Mouse (Mus musculus) mouse embryonic stem cell (cell line): ENCODE results near the gene Grtp1.

ENCODE experiments used
- in situ Hi-C, 2 experiments: fragments of 300-500 bp; cut with MboI; formaldehyde crosslinking; loops; 1 replicate in 1 of 2; 3 replicates in 1 of 2; pipeline ENCODE4 v1.14.3; 2019 to 2020; ENCODE audit warnings: low sequenced_read_pairs in 2 of 2, low pct_unique_long_range_greater_than_20kb in 1 of 2, mixed read lengths in 1 of 2; ENCODE audit not compliant: unreplicated experiment in 1 of 2

Grtp1 gene

DNA sequence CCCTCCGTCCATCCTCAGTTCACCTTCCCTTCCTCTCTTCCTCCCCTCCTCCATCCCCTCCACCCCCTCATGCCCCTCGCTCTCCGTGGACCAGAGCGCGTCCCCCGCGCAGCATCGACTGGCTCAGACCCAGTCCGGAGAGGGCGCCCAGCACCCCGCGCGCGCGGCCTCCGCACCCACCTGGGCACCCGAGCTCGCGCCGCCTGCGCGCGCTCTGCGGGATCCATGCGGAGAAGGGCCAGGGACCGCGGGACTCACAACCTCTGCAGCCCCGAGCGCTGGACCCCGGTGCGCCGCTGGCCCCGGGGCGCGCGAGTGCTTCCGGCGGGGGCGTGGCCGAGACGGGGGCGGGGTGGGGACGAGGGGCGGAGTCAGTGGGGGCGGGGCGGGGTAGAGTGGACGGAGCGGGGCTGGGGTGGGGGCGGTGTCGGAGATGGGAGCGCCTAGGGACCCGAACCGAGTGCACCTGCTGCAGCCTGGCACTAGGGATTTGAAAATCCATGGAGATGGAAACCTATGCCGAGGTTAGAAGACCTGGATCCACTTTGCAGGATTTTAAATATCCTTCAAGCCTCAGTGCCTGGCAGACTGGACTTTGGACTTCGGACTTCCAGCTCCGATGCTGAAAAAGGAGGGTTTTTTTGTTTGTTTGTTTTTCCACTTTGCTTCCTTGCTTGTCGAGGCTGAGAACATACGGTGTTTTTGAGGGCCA lies at the start of gene Grtp1:
TSS of gene Grtp1 (minus strand) at position 320 of the 712 bp plus-strand sequence.
- in situ Hi-C loops, result no loop called here

- in situ Hi-C loops, result no loop called here
Observed at GRCm38 (mm10) chr8:13244343-13244880, 44.0 kb upstream of the Grtp1 start.

DNA sequence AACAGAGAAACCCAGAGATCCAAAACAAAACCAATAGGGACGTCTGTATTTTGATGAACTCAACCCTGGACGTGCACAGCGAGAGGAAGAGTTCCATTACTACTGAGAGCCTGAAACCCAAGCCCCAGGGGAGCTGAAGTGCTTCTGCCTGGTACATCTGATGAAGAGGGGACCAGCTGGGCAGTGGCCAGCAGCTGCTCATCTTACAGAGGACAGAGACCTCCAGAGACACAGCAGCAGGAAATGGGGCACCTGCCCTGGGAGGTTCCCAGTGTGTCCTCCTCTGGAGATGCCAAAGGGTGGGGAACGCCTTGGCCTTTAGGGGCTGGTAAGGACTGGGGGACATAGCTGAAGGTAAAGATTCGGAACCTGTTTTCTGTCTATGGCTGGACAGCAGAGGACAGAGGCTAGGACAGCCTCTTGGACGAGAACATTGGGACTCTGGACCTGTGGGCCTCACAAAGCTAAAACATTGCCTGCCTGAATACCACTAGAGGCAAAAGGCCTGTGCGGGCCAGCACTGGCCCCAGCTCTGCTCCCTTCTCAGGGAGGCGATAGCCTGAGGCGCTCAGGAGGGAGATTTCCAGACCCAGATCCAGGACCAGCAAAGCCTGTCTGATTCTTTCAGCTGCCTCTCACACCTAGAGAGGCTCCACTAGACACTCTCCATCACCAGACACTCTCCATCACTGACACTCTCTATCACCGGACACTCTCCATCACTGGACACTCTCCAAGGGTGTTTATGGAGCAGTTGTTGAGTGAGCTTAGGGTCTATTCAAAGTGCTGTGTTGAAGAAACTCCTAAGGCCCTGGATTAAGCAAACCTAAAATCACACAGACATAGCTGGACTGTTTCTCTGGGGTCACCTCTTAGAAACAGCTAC lies 42.8 kb upstream of the Grtp1 start:
- in situ Hi-C loops, result no loop called here

- in situ Hi-C loops, result no loop called here
Observed at GRCm38 (mm10) chr8:13240691-13241090, 40.3 kb upstream of the Grtp1 start.

- in situ Hi-C loops, result no loop called here
Observed at GRCm38 (mm10) chr8:13240055-13240454, 39.6 kb upstream of the Grtp1 start.

DNA sequence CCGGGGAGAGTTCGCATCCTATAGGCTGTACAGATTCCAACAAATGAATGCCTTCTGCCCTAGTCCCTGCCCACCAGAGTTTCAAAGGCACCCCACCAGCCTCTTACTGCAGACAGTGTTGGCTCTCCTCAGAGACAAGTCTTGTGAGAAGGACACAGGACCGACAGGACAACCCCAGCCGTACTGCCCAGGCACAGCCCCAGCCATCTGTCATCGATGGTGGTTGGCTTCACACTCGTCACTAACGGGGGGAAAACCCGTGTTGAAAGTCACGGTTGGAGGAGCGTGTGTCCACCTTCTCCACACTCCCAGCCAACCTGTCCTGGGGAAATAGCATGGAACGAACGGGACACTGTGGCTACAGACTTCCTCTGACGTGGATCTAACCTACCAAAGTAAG lies 34.4 kb upstream of the Grtp1 start:
- in situ Hi-C loops, result no loop called here

- in situ Hi-C loops, result no loop called here
Observed at GRCm38 (mm10) chr8:13230471-13230870, 30.1 kb upstream of the Grtp1 start.

DNA sequence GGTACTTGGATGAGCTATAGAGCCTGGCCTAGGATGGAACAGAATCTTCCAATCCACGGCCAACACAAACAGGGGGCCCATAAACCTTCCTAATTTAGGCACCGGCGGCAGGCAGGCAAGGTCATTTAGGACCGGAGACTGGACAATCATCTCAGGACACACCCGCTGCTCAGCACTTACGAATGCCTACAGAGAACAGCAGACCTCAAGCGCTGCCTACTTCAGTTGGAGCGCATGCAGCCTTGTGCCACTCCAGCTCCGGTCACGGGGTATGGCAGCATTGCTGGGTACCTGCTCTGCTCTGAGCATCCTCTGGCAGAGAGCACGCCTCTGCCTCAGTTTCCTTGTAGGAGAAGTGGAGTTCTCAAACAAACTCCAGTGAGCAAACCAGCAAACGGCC lies 29.4 kb upstream of the Grtp1 start:
- in situ Hi-C loops, result no loop called here

DNA sequence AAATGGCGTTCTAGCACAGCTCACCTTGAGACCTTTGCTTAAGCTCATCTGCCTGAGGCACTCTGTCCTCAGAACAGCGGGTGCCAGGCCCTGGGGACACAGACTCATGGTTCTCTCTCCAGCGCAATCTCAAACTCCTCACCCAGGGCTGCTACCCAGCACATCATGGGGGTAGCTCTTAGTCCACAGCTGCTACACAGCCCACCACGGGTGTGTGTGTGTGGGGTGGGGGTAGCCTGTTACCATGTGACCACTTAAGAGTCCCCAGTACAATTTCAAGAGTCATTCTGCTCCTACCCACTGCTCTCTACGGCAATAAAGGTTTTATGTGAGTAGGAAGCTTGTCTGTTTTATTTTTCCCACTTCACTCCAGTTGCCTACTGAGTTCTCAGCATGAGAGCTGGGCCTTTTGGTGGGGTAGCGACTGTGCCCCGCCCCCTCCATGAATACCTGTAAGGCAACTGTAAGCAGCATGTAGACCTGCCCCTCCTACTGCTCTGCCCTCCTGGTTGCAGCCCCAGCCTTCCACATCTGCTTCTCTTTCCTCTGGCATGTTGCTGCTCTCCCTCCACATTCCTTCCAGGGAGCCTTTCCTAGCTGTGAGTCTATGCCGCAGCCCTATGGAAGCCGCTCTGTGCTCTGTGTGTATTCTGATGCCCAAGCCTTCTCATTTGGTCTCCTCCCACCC lies 28.6 kb upstream of the Grtp1 start:
- in situ Hi-C loops, result no loop called here

DNA sequence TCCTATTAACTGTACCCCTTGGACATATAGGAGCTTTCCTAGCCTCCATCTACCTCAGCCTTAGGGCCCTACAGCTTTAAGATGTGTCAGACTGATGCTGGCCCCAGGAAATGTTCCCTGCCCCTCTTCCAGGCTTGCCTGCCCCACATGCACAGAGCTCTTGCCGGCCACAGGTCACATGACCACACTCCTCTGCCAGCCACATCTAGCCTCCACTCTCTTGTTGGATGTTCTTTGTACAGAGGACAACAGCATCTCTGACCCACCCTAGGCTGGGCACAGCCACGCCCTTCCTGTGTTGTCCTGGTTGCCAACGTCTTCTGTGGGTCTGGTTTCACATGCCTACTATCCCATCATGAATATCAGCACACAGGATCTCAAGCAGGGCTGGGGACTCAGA lies 26.8 kb upstream of the Grtp1 start:
- in situ Hi-C loops, result no loop called here

DNA sequence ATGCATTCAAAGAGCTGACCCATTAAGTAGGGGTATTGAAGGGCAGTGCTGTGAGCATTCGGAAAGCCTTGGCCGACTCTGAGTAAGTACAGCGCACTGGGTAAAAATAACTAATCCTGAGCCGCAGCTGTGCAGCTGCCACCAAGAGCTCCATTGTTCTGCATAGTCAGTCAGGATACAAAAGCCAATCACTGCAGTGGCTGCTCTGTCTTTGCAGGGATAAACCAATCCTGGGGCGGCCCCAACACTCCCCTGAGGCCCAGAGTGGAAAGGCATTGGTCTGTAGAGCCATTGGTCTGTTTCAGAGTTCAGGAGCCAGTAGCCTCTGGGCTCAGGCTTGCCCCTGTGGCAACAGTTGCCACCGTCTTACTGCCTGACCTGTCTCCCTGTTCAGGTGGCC lies 25.9 kb upstream of the Grtp1 start:
- in situ Hi-C loops, result no loop called here

- in situ Hi-C loops, result no loop called here
Observed at GRCm38 (mm10) chr8:13224426-13224825, 24.0 kb upstream of the Grtp1 start.

GRCm38 (mm10) chr8:13218441-13218840 lies 18.0 kb upstream of the Grtp1 start:
- in situ Hi-C loops, result no loop called here

DNA sequence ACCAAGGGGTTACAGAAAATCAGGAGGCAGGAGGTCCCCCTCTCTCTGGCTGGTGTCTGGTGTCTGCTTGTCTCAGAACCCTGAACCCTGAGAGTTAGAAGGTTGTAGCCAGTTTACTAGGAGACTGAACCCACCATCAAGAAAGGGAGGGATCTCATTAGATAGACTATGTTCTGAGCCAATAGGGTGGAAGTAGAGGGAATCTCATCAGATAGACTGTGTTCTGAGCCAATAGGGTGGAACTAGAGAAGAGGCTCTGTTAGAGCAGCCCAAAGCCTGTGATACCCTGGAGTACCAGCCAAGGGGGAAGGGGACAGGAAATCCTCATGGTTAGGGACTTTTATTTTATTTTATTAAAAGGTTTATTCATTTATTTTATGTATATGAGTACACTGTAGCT lies 17.6 kb upstream of the Grtp1 start:
- in situ Hi-C loops, result no loop called here

- in situ Hi-C loops, result no loop called here
Observed at GRCm38 (mm10) chr8:13217093-13217492, 16.7 kb upstream of the Grtp1 start.

- in situ Hi-C loops, result no loop called here
Observed at GRCm38 (mm10) chr8:13216386-13216785, 16.0 kb upstream of the Grtp1 start.

DNA sequence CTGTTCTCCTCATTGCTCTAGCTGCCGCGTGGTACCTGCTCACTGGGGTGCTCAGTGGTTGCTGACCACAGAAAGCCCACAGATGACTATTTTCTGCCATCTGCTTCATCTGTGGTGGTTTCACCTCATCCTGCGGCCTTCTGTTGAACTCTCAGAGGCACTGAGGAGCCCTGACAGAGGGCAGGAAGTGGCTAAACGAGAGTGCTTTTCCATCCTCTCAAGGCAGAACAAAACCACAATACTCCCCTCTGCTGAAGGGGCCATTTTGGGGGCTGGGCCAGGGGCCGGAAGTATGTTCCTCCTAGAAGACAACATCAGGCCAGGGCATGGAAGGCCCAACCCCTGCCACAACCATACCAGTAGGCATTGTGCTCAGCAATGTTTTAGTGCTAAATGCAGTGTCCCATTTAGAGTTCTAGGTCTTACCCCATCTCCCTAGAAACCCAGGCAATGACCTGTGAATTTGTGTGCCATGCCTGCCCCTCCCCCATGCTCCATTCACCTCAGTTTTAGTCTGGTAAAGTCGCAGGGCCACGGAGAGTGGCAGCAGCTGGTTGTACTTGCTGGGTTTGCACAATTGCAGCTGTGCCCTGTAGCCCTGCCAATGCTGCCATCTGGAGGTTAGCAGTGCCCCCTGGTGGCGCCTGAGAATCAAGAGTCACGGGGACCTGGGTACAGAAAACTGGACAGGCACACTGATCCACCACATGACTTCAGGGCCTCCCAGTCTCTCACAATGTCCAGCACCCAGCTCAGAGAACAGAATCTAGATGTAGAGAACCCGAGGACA lies 13.3 kb upstream of the Grtp1 start:
- in situ Hi-C loops, result no loop called here

GRCm38 (mm10) chr8:13209770-13210169 lies 9.3 kb upstream of the Grtp1 start:
- in situ Hi-C loops, result no loop called here
